Mouse (Mus musculus) testis, adult 2 months (tissue): ENCODE results near the gene Snapc5. TPM values are rescaled to one million over a fixed set of nuclear protein-coding genes. Genes with fewer than 3 reads are reported as not detected.
A peak's percentile ranks its signal among the peaks of the same experiment; 100 is the strongest.
"Not testable (repeated sequence)": the region's sequence is repeated elsewhere in the genome, so short reads cannot be mapped to it uniquely, and the experiment has no call there.

Experiments used
- H3K27ac ChIP-seq: fragments of 200-500 bp; 2 replicates; pipeline ENCODE4 v1.5.1; 2012; ENCODE audit warnings: low read depth, low read length; ENCODE audit not compliant: control insufficient read depth, insufficient read depth
- H3K27me3 ChIP-seq: fragments of 200-500 bp; 2 replicates; pipeline ENCODE4 v1.6.1; 2012; ENCODE audit warnings: mild to moderate bottlenecking, low read length, moderate library complexity; ENCODE audit not compliant: control insufficient read depth, insufficient read depth
- H3K36me3 ChIP-seq: fragments of 200-500 bp; 2 replicates; pipeline ENCODE4 v1.6.1; 2012; ENCODE audit warnings: mild to moderate bottlenecking, low read length; ENCODE audit not compliant: control insufficient read depth, insufficient read depth
- H3K4me1 ChIP-seq: fragments of 200-500 bp; 2 replicates; pipeline ENCODE4 v1.6.1; 2012; ENCODE audit warnings: low read length; ENCODE audit not compliant: control insufficient read depth, insufficient read depth
- H3K4me3 ChIP-seq: fragments of 200-500 bp; 2 replicates; pipeline ENCODE4 v1.5.1; 2012; ENCODE audit warnings: low read depth, mild to moderate bottlenecking, low read length, moderate library complexity, mixed read lengths; ENCODE audit not compliant: control insufficient read depth
- CTCF ChIP-seq: fragments of 200-500 bp; IDR thresholded peaks from 2 replicates; pipeline ENCODE4 v1.5.1; 2012; ENCODE audit warnings: low read depth, mild to moderate bottlenecking, inconsistent platforms, low read length, moderate library complexity; ENCODE audit not compliant: control insufficient read depth, insufficient read depth, insufficient replicate concordance
- POLR2A ChIP-seq: fragments of 200-500 bp; IDR thresholded peaks from 2 replicates; pipeline ENCODE4 v1.6.1; 2012; ENCODE audit warnings: low read depth, mild to moderate bottlenecking, inconsistent platforms, low read length, moderate library complexity; ENCODE audit not compliant: control insufficient read depth
- polyA plus RNA-seq: library from polyadenylated mRNA; depleted of rRNA; stranded (reverse); fragments of >200 nt; gene quantifications from 2 replicates; pipeline ENCODE4 v1.2.3, GENCODE M21; 2012; rRNA removed

The Snapc5 gene
- polyA plus RNA-seq, result 12.8 and 14.1 TPM in 2 replicates

DNA sequence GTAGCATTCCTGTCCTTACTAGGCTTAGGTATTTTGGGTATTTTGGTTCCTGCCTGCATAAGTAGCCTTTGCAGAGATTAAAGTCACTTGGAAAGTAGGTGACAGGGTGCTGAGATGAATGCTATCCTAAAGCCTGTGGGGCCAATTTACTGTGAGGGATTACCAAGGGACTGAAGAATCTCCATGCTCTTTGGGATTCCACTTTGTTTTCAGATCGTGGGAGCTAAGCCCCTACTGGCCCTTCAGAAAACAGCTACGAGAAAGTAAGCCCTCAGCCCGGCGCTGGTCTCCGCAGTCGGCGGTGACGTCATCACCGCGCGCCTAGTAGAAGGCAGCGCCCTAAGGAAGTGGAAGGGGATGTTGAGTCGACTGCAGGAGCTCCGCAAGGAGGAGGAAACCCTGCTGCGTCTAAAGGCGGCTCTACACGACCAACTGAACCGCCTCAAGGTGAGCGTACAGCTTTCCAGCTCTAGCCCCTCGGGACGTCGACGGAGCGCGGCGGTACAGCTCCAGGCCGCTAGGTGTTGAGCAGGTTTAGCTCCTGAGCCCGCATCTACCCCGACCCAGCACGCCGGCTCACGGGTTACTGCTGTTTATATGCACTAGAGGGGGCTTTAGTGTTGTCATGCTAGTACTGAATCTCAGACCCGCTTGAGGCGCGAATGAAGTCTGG lies at the start of gene Snapc5:
TSS of gene Snapc5 (plus strand) at position 301 of the 673 bp plus-strand sequence.
- Histone ChIP-seq H3K4me3 (peak within 1 kb of the TSS; percentile 93), H3K27me3 (no peaks in the 10 kb centered on the region), H3K27ac (peak within 1 kb of the TSS; percentile 69), H3K4me1 (peaks cover 2% of the 10 kb centered on the region; the same call in 1 of the 2 replicates), H3K36me3 (no peaks in the 10 kb centered on the region; the same call in 1 of the 2 replicates)
- TF ChIP-seq CTCF, result peak; percentile 13; the same call in 1 of the 2 replicates
- peak; percentile 68 for TF ChIP-seq POLR2A

GRCm38 (mm10) chr9:64131623-64132022 lies 47.5 kb upstream of the Snapc5 start:
- Histone ChIP-seq H3K4me1 (no peaks in the 10 kb centered on the region), H3K27me3 (no peaks in the 10 kb centered on the region), H3K4me3 (no peak overlapping the region), H3K36me3 (no peaks in the 10 kb centered on the region), H3K27ac (no peak overlapping the region)
- no peak for TF ChIP-seq CTCF
- no peak for TF ChIP-seq POLR2A

- H3K27ac ChIP-seq, H3K4me3 ChIP-seq, H3K4me1 ChIP-seq, H3K36me3 ChIP-seq, H3K27me3 ChIP-seq: not testable (repeated sequence)
- peak; percentile 42; the same call in 1 of the 2 replicates for TF ChIP-seq CTCF
These were observed 40.2 kb upstream of the Snapc5 start for GRCm38 (mm10) chr9:64138896-64139295.

GRCm38 (mm10) chr9:64139879-64140278 lies 39.2 kb upstream of the Snapc5 start:
- no peak overlapping the region for H3K4me3 ChIP-seq
- no peaks in the 10 kb centered on the region for H3K27me3 ChIP-seq
- TF ChIP-seq CTCF (no peak), POLR2A (no peak)
- H3K4me1 ChIP-seq, result no peaks in the 10 kb centered on the region
- H3K36me3 ChIP-seq, result peaks cover 2% of the 10 kb centered on the region
- no peak overlapping the region for H3K27ac ChIP-seq

GRCm38 (mm10) chr9:64156641-64157040 lies 22.4 kb upstream of the Snapc5 start:
- Histone ChIP-seq H3K36me3 (peaks cover 5% of the 10 kb centered on the region), H3K27ac (no peak overlapping the region), H3K4me1 (no peaks in the 10 kb centered on the region), H3K27me3 (no peaks in the 10 kb centered on the region), H3K4me3 (no peak overlapping the region)
- TF ChIP-seq CTCF, result no peak
- TF ChIP-seq POLR2A, result no peak

DNA sequence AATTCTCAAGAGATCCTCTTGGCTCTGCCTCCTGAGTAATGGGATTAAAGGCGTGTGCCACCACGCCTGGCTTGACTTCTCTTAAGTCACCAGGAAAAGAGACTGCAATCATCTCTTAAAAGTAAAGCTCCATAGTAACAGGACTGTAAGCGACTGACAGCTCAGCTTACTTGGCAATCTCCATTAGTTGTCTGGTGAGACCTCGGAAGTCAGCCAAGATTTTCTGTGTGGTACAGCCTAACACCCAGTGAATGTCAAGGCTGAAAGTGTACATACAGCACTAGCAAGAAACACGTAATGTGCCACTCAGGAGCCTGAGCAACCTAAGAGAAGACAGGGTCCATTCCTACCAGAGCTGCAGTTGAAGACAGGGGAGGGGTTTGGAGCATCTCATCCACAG lies 18.6 kb upstream of the Snapc5 start:
- H3K36me3 ChIP-seq, result peaks cover 5% of the 10 kb centered on the region
- no peaks in the 10 kb centered on the region for H3K27me3 ChIP-seq
- no peak overlapping the region for H3K4me3 ChIP-seq
- H3K4me1 ChIP-seq, result no peaks in the 10 kb centered on the region
- TF ChIP-seq POLR2A, result no peak
- no peak for TF ChIP-seq CTCF
- no peak overlapping the region for H3K27ac ChIP-seq

DNA sequence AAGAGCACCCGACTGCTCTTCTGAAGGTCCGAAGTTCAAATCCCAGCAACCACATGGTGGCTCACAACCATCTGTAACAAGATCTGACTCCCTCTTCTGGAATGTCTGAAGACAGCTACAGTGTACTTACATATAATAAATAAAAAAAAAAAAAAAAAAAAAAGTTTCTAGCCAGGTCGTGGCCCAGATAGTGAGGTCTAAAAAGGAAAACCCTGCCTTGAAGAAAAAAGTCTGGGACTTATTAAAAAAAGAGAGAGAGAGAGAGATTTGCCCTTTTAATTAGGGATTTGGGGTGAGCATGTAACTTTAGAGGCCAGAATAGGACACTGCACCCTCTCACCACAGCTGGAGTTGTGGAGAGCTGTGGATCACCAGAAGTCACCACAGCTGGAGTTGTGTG lies 9.1 kb upstream of the Snapc5 start:
- not testable (repeated sequence) for H3K36me3 ChIP-seq, H3K4me3 ChIP-seq, H3K27me3 ChIP-seq

More for the DNA sequence above, 9.1 kb upstream of the Snapc5 start:
- not testable (repeated sequence) for H3K27ac ChIP-seq, H3K4me1 ChIP-seq
